Mouse (Mus musculus) skeletal muscle tissue, adult 2 months (tissue): ENCODE measurements around the gene Mdfi.

Source experiments
- DNase-seq: peaks from one replicate; pipeline ENCODE4 v3.0.0-alpha.2; 2012; ENCODE audit warnings: low read depth, low spot score

Mdfi gene

DNA sequence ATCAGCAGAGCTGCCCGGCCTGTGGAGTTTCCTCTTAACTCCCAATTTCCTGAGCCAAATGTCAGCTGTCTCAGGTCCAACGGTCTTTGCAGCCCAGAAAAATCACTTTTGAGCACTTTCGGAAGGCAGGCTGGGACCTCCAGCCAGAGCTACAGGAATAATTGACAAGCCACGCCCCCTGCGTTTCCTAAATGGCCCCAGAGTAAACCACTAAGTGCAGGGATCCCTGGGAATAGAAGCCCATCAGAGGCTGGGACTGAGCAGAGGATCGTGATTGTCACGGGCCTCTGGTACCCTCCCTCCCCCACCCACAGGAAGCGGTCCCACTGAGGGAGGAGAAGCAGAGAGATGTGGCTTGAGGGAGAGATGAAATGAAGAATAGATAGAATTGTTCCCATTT lies 31.7 kb downstream of the Mdfi start:
- DNase-seq = no peak

DNA sequence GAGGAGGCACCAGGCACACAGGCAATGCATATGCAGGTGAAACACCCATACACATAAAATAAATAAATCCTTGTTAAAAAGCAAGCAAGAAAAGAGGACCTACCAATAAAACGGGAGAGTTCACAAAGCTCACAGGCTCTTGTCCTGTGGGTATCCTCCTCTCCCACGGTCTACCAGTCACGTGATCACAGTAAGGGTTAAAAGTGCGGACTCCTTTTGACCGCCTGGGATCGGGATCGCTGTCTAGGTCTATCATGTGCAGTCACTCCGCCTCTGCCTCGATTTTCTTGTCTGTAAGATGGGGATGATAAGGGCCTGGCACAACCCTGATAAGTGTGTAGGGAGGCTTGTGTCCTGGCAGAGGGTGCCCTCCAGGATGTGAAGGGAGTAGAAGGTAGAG lies 37.1 kb downstream of the Mdfi start:
- no peak for DNase-seq

DNA sequence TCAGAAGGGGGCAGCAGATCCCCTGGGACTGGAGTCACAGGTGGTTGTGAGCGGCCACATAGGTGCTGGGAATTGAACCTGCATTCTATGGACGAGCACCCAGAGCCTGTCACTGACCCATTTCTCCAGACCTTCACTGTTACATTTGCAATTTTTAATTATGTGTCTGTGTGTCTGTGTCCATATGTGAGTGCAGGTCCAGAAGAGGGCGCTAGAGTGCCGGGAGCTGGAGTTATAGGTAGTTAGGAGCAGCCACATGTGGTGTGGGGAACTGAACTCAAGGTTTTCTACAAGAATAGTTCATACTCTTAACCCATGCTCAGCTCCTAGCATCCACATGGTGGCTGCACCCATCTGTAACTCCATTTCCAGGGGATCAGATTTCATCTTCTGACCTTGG lies 37.5 kb downstream of the Mdfi start:
- DNase-seq = no peak

DNA sequence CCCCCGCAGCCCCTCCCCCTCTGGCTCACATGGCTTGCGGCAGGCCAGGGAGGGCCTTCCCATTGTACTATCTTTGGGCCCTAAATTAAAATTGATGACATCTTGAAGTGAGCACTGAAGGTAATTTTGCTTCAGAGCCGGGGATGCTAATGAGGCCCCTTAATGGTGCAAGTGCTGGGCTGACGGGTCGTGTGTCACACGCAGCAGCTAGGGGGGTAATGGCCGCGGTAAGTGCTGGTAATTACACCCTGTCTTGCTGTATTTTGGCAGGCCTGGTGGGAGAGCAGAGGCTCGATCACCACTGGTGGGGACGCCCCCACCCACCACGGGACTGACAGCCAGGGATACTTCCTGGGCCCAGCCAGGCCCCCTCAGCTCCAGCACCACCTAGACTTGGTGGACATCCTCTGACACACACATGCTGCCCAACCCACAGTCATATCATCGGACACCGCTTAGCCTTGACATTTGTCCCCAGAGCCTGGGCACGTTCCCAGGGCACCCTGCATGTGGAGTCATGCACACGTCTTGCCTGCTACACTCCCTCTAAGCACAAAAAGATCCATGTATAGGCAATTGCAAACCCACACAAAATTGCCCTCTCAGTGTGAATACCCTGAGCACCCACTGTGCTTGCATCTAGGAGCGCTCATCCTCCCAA lies 38.2 kb downstream of the Mdfi start:
- DNase-seq = no peak

DNA sequence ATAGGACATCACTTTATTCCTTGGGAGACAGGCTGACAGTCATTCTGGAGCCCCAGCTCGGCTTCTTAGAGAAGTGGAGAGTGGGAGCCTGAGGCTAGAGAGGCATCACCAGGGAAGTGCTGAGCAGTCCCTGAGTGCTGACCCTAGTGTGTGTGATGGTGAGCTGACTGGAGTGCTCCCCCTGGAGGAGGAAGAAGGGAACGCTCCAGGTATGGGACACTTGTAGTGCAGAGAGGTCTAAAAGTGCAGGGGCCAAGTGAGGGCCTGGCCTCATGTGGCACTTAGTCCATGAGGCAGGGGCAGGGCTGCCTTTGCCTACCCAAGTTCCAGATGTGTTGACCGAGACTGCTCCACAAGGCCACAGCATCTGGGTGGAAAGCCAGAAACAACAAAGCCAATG lies 39.0 kb downstream of the Mdfi start:
- no peak for DNase-seq

DNA sequence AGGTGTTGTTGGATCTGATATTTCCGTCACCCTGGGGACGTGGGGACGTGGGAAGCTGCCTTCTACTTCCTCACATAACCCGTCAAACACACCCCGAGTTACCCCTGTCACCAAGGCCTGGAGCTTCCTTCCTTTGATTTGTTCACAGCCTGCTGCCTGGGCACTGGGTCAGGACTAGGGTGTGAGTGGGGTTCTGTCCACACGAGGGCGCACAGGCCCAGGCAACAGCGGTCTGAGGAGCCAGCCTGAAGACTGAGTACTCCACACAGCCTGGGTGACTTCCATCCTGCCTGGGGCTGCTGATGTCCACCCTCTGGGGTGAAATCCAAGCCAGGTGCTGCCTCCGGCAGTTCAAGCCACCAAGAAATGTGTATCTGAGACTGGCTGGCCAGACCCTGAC lies 41.1 kb downstream of the Mdfi start:
- DNase-seq = peak; percentile 77

DNA sequence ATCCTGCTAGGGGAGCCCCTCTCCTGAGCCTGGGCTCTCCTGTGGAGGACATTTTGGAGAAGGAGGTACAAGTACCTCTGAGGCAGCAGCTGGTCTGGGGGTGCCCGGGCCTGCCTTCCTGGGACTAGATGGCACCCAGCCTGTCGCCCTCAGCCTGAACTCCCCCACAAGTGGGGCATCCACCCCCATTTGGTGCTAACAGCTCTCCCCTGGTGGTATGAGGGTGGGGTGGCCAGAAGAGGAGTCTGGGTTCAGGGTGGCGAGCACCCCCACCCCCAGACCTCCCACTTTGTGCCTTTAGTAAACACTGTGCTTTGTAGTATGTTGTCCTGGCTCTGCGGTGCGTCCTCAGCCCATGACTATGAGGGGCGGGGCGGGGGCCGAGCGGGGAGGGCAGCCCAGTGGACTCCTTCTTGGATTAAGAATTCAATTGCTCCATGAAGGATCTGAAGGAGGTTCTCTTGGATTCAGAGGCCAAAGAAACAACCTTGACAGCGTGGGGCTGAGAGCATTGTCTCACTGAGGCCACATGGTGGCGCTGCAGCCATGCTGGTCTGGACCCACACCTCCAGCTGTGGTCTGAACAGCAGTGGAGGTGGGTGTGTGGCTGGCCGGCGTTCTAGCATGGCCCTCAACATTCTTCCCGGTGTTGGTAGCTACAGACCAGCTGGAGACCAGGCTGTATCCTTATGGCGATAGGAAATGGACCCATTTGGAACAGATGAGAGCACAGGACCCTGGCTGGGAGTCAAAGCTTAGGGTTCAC lies 42.2 kb downstream of the Mdfi start:
- peak; percentile 63 for DNase-seq

DNA sequence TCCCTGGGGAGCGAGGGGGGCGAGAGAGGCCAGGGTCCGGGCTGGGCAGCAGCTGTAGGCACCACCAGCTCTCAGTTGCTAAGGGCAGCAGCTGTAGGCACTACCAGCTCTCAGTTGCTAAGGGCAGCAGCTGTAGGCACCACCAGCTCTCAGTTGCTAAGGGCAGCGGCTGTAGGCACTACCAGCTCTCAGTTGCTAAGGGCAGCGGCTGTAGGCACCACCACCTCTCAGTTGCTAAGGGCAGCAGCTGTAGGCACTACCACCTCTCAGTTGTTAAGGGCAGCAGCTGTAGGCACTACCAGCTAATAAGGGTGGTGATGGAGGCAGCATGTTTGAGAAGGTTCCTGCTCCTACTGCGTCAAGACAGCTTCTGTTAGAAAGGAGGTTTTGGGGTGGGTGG lies 45.5 kb downstream of the Mdfi start:
- no peak for DNase-seq

DNA sequence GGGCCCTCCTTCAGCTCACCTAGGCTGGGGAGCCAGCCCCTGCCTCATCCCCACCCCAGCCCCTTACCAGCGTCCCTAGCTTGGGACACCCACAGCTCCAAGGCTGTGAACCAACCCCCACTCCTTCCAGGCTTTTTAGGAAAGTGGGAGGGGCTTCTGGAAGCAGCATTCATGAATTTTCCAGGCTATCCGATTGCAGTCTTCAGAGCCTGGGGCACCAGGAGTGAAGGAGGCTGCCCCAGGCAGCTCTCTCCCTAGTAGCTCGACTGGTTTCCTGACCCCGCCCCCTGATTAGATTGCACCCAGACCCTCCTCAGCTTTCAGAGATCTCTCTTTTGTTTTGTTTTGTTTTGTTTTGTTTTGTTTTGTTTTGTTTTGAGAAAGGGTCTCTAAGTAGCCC lies 46.2 kb downstream of the Mdfi start:
- DNase-seq = no peak

DNA sequence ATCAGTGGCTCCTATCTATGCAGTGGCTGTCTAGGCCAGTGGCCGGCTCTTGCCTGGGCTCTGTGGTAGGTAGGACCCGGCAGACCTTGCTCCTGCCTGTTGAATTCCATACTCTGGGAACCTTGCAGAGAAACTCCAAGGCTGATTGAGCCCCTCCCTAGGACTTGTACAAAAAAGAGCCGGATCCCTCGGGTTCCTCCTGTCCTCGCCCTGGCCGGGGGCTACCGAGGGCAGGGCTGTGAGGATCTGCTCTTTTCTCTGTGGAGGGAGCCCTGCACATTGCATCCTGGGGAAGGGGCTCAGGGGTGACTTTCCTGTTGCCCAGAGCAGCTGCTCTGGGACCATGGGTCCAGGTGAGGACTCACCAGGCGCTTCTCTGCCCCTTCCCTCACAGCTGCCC lies 46.9 kb downstream of the Mdfi start:
- no peak for DNase-seq

DNA sequence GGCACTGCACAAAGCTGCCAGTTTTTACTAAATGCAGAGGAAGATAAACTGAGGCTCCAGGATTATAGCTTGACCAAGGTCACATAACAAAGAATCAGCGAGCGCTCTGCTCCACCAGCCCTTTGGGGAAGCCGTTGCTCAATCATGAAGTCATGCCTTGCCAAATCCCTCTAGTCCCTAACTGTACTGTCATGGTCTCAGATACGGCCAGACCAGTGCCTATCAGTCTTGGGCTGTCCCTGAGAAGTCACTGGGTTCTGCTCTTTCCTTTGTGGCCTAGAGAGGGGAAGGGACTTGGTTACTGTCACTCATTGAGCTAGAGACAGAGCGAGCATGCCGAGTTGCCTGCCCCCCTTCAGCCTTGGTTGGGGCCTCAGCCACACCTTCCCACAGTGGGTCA lies 50.1 kb downstream of the Mdfi start:
- no peak for DNase-seq

DNA sequence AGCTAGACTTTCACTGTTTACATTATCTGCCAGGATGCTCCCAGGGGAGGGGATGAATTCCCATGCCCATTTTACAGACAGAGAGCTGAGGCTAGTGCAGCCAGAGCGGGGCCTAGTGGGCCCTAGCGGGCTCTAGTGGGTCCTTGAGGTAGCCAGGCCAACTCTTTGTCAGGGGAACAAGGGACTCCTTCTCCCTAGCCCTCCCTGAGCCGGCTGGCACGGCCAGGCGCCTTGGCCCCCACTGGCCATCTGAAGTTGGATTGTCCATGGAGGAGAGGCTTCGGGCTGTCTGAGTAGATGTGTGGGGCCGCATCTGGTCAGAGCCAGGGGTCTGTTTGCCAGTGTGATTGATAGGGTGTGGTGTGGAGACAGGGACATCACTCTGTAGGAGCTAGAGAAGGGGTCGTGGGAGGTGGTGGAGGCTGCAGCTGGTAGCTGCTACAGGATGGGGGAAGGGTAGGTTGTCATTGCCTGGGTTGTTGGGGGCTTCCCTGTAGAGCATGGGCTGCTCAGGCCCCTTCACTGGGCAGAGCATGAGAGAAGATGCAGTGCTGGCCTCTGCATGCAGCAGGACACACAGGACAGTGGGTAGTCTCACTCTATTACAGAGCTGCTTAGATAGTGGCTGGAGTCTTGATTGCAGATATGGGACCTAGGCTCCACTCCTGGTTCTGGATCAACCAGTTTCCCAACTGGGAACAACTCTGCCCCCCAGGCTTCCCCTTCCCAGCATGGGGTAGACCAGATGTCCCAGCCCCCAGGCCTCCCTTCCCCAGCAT lies 50.9 kb downstream of the Mdfi start:
- DNase-seq = no peak

DNA sequence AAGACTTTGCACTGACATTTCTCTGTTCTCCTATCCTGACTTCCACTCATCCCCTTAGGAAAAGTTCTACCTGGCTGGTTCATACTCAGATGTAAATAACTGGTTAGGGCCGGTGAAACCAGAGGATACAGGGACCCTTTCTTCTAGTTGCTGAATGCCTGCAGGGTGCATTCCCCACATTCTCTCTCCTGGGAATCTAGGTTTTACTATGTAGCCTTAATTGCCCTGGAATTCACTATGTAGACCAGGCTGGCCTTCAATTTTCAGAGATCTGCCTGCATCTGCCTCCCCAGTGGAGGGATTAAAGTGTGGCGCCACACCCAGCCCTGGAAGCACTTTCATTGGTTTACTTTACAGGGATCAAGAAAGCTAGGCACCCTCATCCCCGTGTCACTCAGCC lies 52.0 kb downstream of the Mdfi start:
- no peak for DNase-seq

DNA sequence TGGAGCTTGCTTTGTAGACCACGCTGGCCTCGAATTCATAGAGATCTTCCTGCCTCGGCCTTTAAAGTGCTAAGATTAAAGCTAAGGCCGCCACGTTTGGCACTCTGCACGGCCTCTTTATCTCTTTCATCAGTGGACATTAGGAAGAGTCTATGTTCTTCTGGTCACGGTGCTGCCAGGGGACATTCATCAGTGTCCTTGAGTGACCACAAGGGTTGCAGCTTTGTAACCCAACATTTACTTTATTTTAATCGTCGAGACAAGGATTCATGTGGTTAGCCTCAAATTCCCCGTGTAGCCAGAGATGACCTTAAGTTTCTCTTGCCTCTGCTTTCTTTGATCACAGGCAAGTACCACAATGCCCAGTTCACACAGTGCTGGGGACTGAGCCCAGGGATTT lies 54.0 kb downstream of the Mdfi start:
- DNase-seq = no peak

DNA sequence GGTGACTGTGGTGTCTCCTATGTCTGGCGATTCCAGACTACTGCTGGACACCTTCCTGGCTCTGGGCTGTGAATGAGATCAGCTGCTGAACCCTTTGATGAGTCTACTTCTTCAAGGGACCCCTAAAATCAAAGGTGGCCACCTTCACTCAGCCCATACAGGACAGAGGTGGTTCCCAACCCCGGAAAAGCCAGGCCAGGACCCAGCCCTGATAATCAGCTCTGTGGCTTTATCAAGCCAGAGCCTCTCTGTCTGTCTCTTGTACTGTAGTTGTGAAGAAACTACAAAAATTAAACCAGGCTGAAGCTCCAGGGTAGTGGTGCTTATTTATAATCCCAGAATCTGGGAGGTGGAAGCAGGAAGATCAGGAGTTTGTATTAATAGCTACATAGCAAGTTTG lies 57.4 kb downstream of the Mdfi start:
- no peak for DNase-seq

DNA sequence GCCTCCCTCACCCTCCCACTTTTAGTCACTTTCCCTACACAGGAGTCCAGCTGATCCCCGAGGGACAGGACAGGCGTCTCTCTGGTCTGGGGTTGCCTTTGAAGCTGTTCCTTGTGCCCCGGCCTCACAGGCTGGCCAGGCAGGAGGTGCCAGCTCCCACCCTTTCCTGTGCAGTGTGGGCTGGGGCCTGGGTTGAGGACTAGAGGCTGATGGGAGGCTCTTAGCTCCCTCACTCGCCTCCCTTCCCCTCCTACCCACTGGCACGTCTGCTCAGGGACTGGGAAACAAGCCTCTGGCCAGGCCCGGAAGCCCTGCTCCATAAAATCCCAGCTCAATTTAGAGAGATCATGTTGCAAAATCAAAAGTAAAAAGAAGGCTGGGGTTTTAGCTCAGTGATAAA lies 60.9 kb downstream of the Mdfi start:
- no peak for DNase-seq

DNA sequence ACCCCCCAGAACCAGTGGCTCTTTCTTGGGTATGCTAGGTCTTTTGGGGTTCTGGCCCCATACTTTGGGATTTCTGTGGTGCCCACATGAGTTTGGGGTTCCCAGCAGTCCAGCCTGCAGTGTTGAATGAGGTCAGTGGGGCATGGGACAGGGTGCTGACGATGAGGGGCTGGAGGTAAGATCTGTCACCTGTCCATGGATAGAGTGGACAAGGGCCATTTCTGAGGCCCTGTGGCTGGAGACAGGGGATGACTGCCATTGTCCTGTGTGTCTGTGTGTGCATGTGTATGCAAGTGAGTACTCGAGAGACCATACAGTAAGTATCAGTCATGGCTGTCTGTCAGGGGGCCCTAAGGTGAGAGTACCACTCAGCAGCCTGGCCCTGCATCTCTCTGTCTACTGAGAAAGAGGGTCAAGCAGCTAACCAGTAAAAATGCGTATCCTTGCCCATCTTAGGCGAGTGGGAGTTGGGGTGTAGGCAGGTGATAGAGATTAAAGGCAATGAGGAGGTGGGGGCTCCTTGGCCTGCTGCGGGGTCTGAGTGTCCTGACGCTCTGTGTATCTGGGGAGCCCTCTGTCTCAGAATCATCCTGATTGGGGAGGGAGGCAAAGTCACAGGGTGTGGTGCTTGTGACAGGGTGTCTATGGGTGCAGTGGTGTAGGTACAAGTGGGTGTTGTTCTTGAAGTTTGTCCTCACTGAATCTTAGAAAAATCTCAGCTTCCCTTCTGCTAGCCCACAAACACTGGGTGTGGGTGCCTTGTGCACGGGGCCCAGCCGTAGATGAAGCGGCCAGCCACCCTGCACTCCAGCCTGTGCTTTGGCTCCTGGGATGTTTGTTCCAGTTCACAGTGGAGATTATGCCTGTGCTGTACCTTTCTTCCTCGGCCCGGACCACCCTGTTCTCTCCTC lies 64.8 kb downstream of the Mdfi start:
- no peak for DNase-seq

DNA sequence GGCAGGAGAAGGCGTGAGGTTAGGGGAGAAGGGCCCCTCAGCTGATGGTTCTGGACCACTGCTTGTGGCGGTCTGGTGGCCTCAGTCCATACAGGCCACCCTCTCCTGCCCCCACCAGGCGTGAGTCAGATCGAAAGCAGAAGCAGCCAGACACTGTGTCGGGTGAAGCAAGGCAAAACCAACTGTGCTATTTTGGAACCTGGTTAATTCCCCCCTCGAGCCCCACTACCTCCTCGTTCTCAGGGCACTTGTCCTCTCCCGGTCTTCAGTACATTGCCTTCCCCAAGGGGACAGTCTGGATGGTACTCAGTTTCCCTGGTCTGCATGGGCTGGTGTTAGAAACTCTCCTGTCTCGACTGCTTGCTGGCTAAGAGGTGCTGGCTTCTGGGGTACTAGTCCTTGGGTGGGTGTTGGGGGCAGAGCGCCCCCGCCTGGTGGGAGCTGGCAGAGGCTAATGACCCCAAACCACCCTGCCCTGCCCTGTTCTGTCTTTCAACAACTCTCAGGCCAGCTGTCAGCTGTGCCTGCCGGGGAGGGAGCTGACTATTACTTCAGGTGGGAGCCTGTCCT lies 65.7 kb downstream of the Mdfi start:
- peak; percentile 84 for DNase-seq

DNA sequence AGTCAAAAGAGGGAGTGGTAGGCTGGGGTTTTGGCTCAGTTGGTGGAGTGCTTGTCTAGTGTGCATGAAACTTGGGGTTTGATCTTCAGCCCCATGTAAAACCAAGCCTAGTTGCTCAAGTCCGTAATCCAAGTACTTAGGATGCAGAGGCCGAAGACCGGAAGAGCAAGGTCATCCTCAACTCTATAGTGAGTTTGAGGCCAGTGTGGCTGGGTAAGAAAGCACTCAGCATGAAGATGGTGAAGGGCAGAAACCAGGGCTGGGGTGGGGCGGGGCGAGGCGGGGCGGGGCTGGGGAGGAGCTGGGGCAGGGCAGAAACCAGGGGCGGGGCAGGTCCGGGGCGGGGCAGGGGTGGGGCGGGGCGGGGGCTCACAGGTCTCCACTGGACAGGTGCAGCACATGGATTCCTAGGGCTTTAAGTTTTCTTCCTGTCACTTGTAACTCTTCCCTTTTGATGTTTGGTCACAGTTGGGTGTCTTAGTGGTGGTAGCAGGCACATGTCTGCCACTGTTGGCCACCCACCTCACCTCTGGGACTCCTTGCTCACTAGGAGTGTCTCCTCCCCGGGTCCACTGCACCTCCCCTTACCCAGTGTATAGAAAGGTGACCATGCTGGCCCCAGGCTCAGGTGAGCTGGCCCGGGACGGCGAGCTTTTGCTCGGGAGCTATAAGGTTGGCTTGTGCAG lies 66.9 kb downstream of the Mdfi start:
- no peak for DNase-seq

DNA sequence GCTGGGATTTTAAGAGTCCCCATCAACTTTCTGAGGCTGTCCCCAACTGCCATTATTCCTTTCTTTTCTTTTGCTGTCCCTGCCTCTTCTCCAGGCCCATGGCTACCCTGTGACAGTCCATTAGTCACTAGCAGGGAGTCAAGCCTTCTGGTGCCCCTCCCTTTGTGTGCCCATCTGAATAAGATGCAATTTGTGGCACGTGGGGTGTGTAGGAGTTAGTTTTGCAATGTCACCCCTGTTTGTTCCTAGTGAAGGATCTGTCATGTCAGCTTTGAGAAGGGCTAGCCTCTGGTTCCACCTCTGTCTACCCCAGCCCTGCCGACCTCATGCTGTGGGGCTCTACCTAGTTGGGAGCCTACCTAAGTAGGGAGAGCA lies 67.4 kb downstream of the Mdfi start:
- DNase-seq = no peak
